Mouse (Mus musculus) erythroid progenitor cell, adult 5-6 weeks (primary cell): Measurements from ENCODE around the gene Mmp11. TPM values are rescaled to one million over a fixed set of nuclear protein-coding genes. Genes with fewer than 3 reads are reported as not detected.

Experiments used
- total RNA-seq, 2 experiments: library from RNA; stranded (forward) in 1 of 2; stranded (reverse) in 1 of 2; fragments of 150-400 nt in 1 of 2; fragments of 186-747, 209-891 nt in 1 of 2; gene quantifications; 2 replicates each; pipeline versions ENCODE4 v1.2.3 to v1.2.4; 2015 to 2017; ENCODE audit warnings: low replicate concordance in 2 of 2

The Mmp11 gene
- total RNA-seq, 2 experiments from 2014 or later, result 0.68 TPM; not detected in 1

Other genes with a start within 250 kb of the Mmp11 start
- 108 and 136 TPM in 2 replicates for gene Cabin1, start 172.2 kb downstream of the Mmp11 start, total RNA-seq (2015; ENCODE audit: low replicate concordance)
- 115 and 143 TPM in 2 replicates for gene Cabin1, start 172.2 kb downstream of the Mmp11 start, total RNA-seq (2017; ENCODE audit: low replicate concordance)
- gene Ddt, start 163.1 kb downstream of the Mmp11 start, total RNA-seq (2015; ENCODE audit: low replicate concordance), result 33.5 TPM in 1 of 2 replicates, not detected in the other
- not detected in 2 replicates for gene Ddt, start 163.1 kb downstream of the Mmp11 start, total RNA-seq (2017; ENCODE audit: low replicate concordance)
- not detected in 2 replicates for gene Gm20441, start 155.5 kb downstream of the Mmp11 start, total RNA-seq (2015; ENCODE audit: low replicate concordance)
- gene Gm20441, start 155.5 kb downstream of the Mmp11 start, total RNA-seq (2017; ENCODE audit: low replicate concordance), result not detected in 2 replicates
- gene Gstt3, start 155.1 kb downstream of the Mmp11 start, total RNA-seq (2015; ENCODE audit: low replicate concordance), result 1.3 TPM in 1 of 2 replicates, not detected in the other
- gene Gstt3, start 155.1 kb downstream of the Mmp11 start, total RNA-seq (2017; ENCODE audit: low replicate concordance), result 0.13 TPM in 1 of 2 replicates, not detected in the other
- 25.6 and 29.3 TPM in 2 replicates for gene Gstt1, start 137.9 kb downstream of the Mmp11 start, total RNA-seq (2015; ENCODE audit: low replicate concordance)
- gene Gstt1, start 137.9 kb downstream of the Mmp11 start, total RNA-seq (2017; ENCODE audit: low replicate concordance), result 18.0 and 25.6 TPM in 2 replicates
- gene Gstt4, start 114.0 kb downstream of the Mmp11 start, total RNA-seq (2015; ENCODE audit: low replicate concordance), result not detected in 2 replicates
- gene Gstt4, start 114.0 kb downstream of the Mmp11 start, total RNA-seq (2017; ENCODE audit: low replicate concordance), result not detected in 2 replicates
- 18.4 and 20.5 TPM in 2 replicates for gene Gstt2, start 99.1 kb downstream of the Mmp11 start, total RNA-seq (2015; ENCODE audit: low replicate concordance)
- gene Gstt2, start 99.1 kb downstream of the Mmp11 start, total RNA-seq (2017; ENCODE audit: low replicate concordance), result 9.8 and 42.0 TPM in 2 replicates
- gene Mif, start 76.3 kb downstream of the Mmp11 start, total RNA-seq (2015; ENCODE audit: low replicate concordance), result 49.4 and 54.9 TPM in 2 replicates
- gene Mif, start 76.3 kb downstream of the Mmp11 start, total RNA-seq (2017; ENCODE audit: low replicate concordance), result 14.8 and 26.6 TPM in 2 replicates
- gene Derl3, start 43.1 kb downstream of the Mmp11 start, total RNA-seq (2015; ENCODE audit: low replicate concordance), result not detected in 2 replicates
- gene Derl3, start 43.1 kb downstream of the Mmp11 start, total RNA-seq (2017; ENCODE audit: low replicate concordance), result not detected in 2 replicates
- 50.1 and 67.9 TPM in 2 replicates for gene Smarcb1, start 14.9 kb downstream of the Mmp11 start, total RNA-seq (2015; ENCODE audit: low replicate concordance)
- gene Smarcb1, start 14.9 kb downstream of the Mmp11 start, total RNA-seq (2017; ENCODE audit: low replicate concordance), result 32.1 and 39.3 TPM in 2 replicates
- 101 and 127 TPM in 2 replicates for gene Chchd10, start 3.4 kb downstream of the Mmp11 start, total RNA-seq (2015; ENCODE audit: low replicate concordance)
- gene Chchd10, start 3.4 kb downstream of the Mmp11 start, total RNA-seq (2017; ENCODE audit: low replicate concordance), result 40.2 and 60.3 TPM in 2 replicates
- gene Gm867, start 4.2 kb upstream of the Mmp11 start, total RNA-seq (2015; ENCODE audit: low replicate concordance), result 525 and 583 TPM in 2 replicates
- gene Gm867, start 4.2 kb upstream of the Mmp11 start, total RNA-seq (2017; ENCODE audit: low replicate concordance), result 86.0 and 101 TPM in 2 replicates
- gene Vpreb3, start 6.6 kb upstream of the Mmp11 start, total RNA-seq (2015; ENCODE audit: low replicate concordance), result 85.1 and 89.7 TPM in 2 replicates
- gene Vpreb3, start 6.6 kb upstream of the Mmp11 start, total RNA-seq (2017; ENCODE audit: low replicate concordance), result 31.5 and 39.7 TPM in 2 replicates
- not detected in 2 replicates for gene Gm5134, start 18.0 kb upstream of the Mmp11 start, total RNA-seq (2015; ENCODE audit: low replicate concordance)
- gene Gm5134, start 18.0 kb upstream of the Mmp11 start, total RNA-seq (2017; ENCODE audit: low replicate concordance), result not detected in 2 replicates
- 10.1 and 12.3 TPM in 2 replicates for gene Zfp280b, start 96.2 kb upstream of the Mmp11 start, total RNA-seq (2015; ENCODE audit: low replicate concordance)
- 3.0 and 3.7 TPM in 2 replicates for gene Zfp280b, start 96.2 kb upstream of the Mmp11 start, total RNA-seq (2017; ENCODE audit: low replicate concordance)
- gene Slc5a4b, start 174.5 kb upstream of the Mmp11 start, total RNA-seq (2015; ENCODE audit: low replicate concordance), result not detected in 2 replicates
- not detected in 2 replicates for gene Slc5a4b, start 174.5 kb upstream of the Mmp11 start, total RNA-seq (2017; ENCODE audit: low replicate concordance)
- not detected in 2 replicates for gene Slc5a4a, start 211.0 kb upstream of the Mmp11 start, total RNA-seq (2015; ENCODE audit: low replicate concordance)
- gene Slc5a4a, start 211.0 kb upstream of the Mmp11 start, total RNA-seq (2017; ENCODE audit: low replicate concordance), result not detected in 2 replicates